Mouse (Mus musculus): ENCODE results near the gene Tom1l2. TPM values are rescaled to one million over a fixed set of nuclear protein-coding genes. Genes with fewer than 3 reads are reported as not detected.

Gene Tom1l2
- total and polyA plus RNA-seq, 2 experiments from 2014 or later = 31.3 to 77.3 TPM

- no peak for ATAC-seq (ENCODE audit: insufficient read depth, low read depth)
- Histone ChIP-seq H3K9me3 (replicated peaks; ENCODE audit: control insufficient read depth, low read length) (no peaks in the 10 kb centered on the region), H3K9ac (replicated peaks; ENCODE audit: low read depth, low read length) (no peak overlapping the region), H3K4me1 (ENCODE audit: control insufficient read depth, insufficient read depth) (no peaks in the 10 kb centered on the region), H3K4me2 (ENCODE audit: low read depth, low read length) (no peak overlapping the region), H3K36me3 (replicated peaks; ENCODE audit: control insufficient read depth, insufficient read depth, low read length) (peaks cover 31% of the 10 kb centered on the region; the same call in 1 of the 2 replicates), H3K27me3 (ENCODE audit: control insufficient read depth, insufficient read depth, low read length) (no peaks in the 10 kb centered on the region), H3K4me3 (ENCODE audit: low read depth, low read length) (no peak overlapping the region), H3K27ac (ENCODE audit: low read depth) (no peak overlapping the region)
- no peak for DNase-seq (ENCODE audit: low spot score)
- TF ChIP-seq EP300 (IDR thresholded peaks at IDR 0.05; ENCODE audit: low read depth) = no peak
- TF ChIP-seq CTCF (IDR thresholded peaks at IDR 0.05; ENCODE audit: low read depth) = no peak
- 79% methylated on average over 1 of the region's 1 CpGs for WGBS
Measured at GRCm38 (mm10) chr11:60264651-60265050, 88.1 kb downstream of the Tom1l2 start.

GRCm38 (mm10) chr11:60262396-60262795, 90.3 kb downstream of the Tom1l2 start:
- no peak for ATAC-seq (ENCODE audit: insufficient read depth, low read depth)
- Histone ChIP-seq H3K9ac (replicated peaks; ENCODE audit: low read depth, low read length) (no peak overlapping the region), H3K4me2 (ENCODE audit: low read depth, low read length) (no peak overlapping the region), H3K4me3 (ENCODE audit: low read depth, low read length) (no peak overlapping the region), H3K27ac (ENCODE audit: low read depth) (no peak overlapping the region), H3K9me3 (replicated peaks; ENCODE audit: control insufficient read depth, low read length) (no peaks in the 10 kb centered on the region), H3K27me3 (ENCODE audit: control insufficient read depth, insufficient read depth, low read length) (no peaks in the 10 kb centered on the region), H3K36me3 (replicated peaks; ENCODE audit: control insufficient read depth, insufficient read depth, low read length) (peaks cover 26% of the 10 kb centered on the region), H3K4me1 (ENCODE audit: control insufficient read depth, insufficient read depth) (no peaks in the 10 kb centered on the region)
- 97% methylated on average over 4 of the region's 4 CpGs for WGBS
- TF ChIP-seq CTCF (IDR thresholded peaks at IDR 0.05; ENCODE audit: low read depth) = no peak
- no peak for TF ChIP-seq EP300 (IDR thresholded peaks at IDR 0.05; ENCODE audit: low read depth)
- no peak for DNase-seq (ENCODE audit: low spot score)

- whole genome bisulfite sequencing = 82% methylated on average over 3 of the region's 3 CpGs
- TF ChIP-seq EP300 (IDR thresholded peaks at IDR 0.05; ENCODE audit: low read depth) (no peak), CTCF (IDR thresholded peaks at IDR 0.05; ENCODE audit: low read depth) (no peak)
- ATAC-seq (ENCODE audit: insufficient read depth, low read depth) = no peak
Measured at GRCm38 (mm10) chr11:60260743-60261142, 92.0 kb downstream of the Tom1l2 start.

GRCm38 (mm10) chr11:60257696-60258095, 95.0 kb downstream of the Tom1l2 start:
- Histone ChIP-seq H3K4me1 (ENCODE audit: control insufficient read depth, insufficient read depth) (peaks cover 39% of the 10 kb centered on the region), H3K4me2 (ENCODE audit: low read depth, low read length) (no peak overlapping the region), H3K27ac (ENCODE audit: low read depth) (no peak overlapping the region), H3K9ac (replicated peaks; ENCODE audit: low read depth, low read length) (no peak overlapping the region), H3K36me3 (replicated peaks; ENCODE audit: control insufficient read depth, insufficient read depth, low read length) (peaks cover 22% of the 10 kb centered on the region), H3K4me3 (ENCODE audit: low read depth, low read length) (no peak overlapping the region), H3K9me3 (replicated peaks; ENCODE audit: control insufficient read depth, low read length) (no peaks in the 10 kb centered on the region), H3K27me3 (ENCODE audit: control insufficient read depth, insufficient read depth, low read length) (no peaks in the 10 kb centered on the region)
- DNase-seq (ENCODE audit: low spot score) = no peak
- 44% methylated on average over 2 of the region's 2 CpGs for WGBS
- TF ChIP-seq CTCF (IDR thresholded peaks at IDR 0.05; ENCODE audit: low read depth) (no peak), EP300 (IDR thresholded peaks at IDR 0.05; ENCODE audit: low read depth) (no peak)
- no peak for ATAC-seq (ENCODE audit: insufficient read depth, low read depth)

More at GRCm38 (mm10) chr11:60260743-60261142, 92.0 kb downstream of the Tom1l2 start:
- no peaks in the 10 kb centered on the region for H3K9me3 ChIP-seq (replicated peaks; ENCODE audit: control insufficient read depth, low read length)
- no peak overlapping the region for H3K27ac ChIP-seq (ENCODE audit: low read depth)
- no peak for DNase-seq (ENCODE audit: low spot score)
- no peak overlapping the region for H3K9ac ChIP-seq (replicated peaks; ENCODE audit: low read depth, low read length)
- peaks cover 18% of the 10 kb centered on the region for H3K36me3 ChIP-seq (replicated peaks; ENCODE audit: control insufficient read depth, insufficient read depth, low read length)
- no peaks in the 10 kb centered on the region for H3K27me3 ChIP-seq (ENCODE audit: control insufficient read depth, insufficient read depth, low read length)
- H3K4me2 ChIP-seq (ENCODE audit: low read depth, low read length) = no peak overlapping the region
- H3K4me3 ChIP-seq (ENCODE audit: low read depth, low read length) = no peak overlapping the region
- H3K4me1 ChIP-seq (ENCODE audit: control insufficient read depth, insufficient read depth) = peaks cover 14% of the 10 kb centered on the region

GRCm38 (mm10) chr11:60256713-60257112, 96.0 kb downstream of the Tom1l2 start:
- H3K27me3 ChIP-seq (ENCODE audit: control insufficient read depth, insufficient read depth, low read length) = no peaks in the 10 kb centered on the region
- H3K4me3 ChIP-seq (ENCODE audit: low read depth, low read length) = no peak overlapping the region
- H3K4me2 ChIP-seq (ENCODE audit: low read depth, low read length) = no peak overlapping the region
- no peaks in the 10 kb centered on the region for H3K9me3 ChIP-seq (replicated peaks; ENCODE audit: control insufficient read depth, low read length)
- H3K27ac ChIP-seq (ENCODE audit: low read depth) = peak overlapping the region; percentile 81
- no peak for ATAC-seq (ENCODE audit: insufficient read depth, low read depth)
- 0 out of 2 replicates have a peak overlapping the region, but pooled peaks have one; percentile 13 for H3K9ac ChIP-seq (replicated peaks; ENCODE audit: low read depth, low read length)
- WGBS = 65% methylated on average over 9 of the region's 9 CpGs
- peaks cover 16% of the 10 kb centered on the region for H3K36me3 ChIP-seq (replicated peaks; ENCODE audit: control insufficient read depth, insufficient read depth, low read length)
- no peak for TF ChIP-seq CTCF (IDR thresholded peaks at IDR 0.05; ENCODE audit: low read depth)
- no peak for TF ChIP-seq EP300 (IDR thresholded peaks at IDR 0.05; ENCODE audit: low read depth)
- DNase-seq (ENCODE audit: low spot score) = no peak
- peaks cover 40% of the 10 kb centered on the region for H3K4me1 ChIP-seq (ENCODE audit: control insufficient read depth, insufficient read depth)

GRCm38 (mm10) chr11:60256176-60256681, 96.5 kb downstream of the Tom1l2 start:
- Histone ChIP-seq H3K27ac (ENCODE audit: low read depth) (peak overlapping the region; percentile 81), H3K9me3 (replicated peaks; ENCODE audit: control insufficient read depth, low read length) (no peaks in the 10 kb centered on the region), H3K4me1 (ENCODE audit: control insufficient read depth, insufficient read depth) (peaks cover 40% of the 10 kb centered on the region), H3K9ac (replicated peaks; ENCODE audit: low read depth, low read length) (no peak overlapping the region), H3K4me2 (ENCODE audit: low read depth, low read length) (no peak overlapping the region), H3K27me3 (ENCODE audit: control insufficient read depth, insufficient read depth, low read length) (no peaks in the 10 kb centered on the region), H3K36me3 (replicated peaks; ENCODE audit: control insufficient read depth, insufficient read depth, low read length) (peaks cover 16% of the 10 kb centered on the region), H3K4me3 (ENCODE audit: low read depth, low read length) (no peak overlapping the region)
- DNase-seq (ENCODE audit: low spot score) (no peak), ATAC-seq (ENCODE audit: insufficient read depth, low read depth) (0 out of 2 replicates have a peak, but pooled peaks have one; percentile 34)
- TF ChIP-seq CTCF (IDR thresholded peaks at IDR 0.05; ENCODE audit: low read depth) (no peak), EP300 (IDR thresholded peaks at IDR 0.05; ENCODE audit: low read depth) (no peak)
- WGBS = 26% methylated on average over 6 of the region's 6 CpGs
